Mouse (Mus musculus): ENCODE data around the gene Baat. TPM values are rescaled to one million over a fixed set of nuclear protein-coding genes. Genes with fewer than 3 reads are reported as not detected.

Gene Baat
- not detected in 4 replicates for total RNA-seq (2023; ENCODE audit: inconsistent age)

GRCm38 (mm10) chr4:49506386-49506785 is at the start of gene Baat:
Gene Baat, minus strand, starts transcription at chr4:49506557.

GRCm38 (mm10) chr4:49549383-49549782 is 43.0 kb upstream of the Baat start, which contains the start of gene Aldob:
Gene Aldob, minus strand, starts transcription at chr4:49549546.

GRCm38 (mm10) chr4:49520572-49521340 is 14.4 kb upstream of the Baat start, which contains the start of the genes Mrpl50 and Zfp189:
Gene Mrpl50, minus strand, starts transcription at chr4:49521093.
Gene Zfp189, plus strand, starts transcription at chr4:49521176.

GRCm38 (mm10) chr4:49473435-49474100 is 32.8 kb downstream of the Baat start, which contains the start of gene Acnat1:
Gene Acnat1, minus strand, starts transcription at chr4:49473912.

Other genes starting within 250 kb of the Baat start
- gene Acnat2, start 98.4 kb downstream of the Baat start, total RNA-seq (2023; ENCODE audit: inconsistent age) = not detected in 4 replicates
- gene Acnat1, start 32.6 kb downstream of the Baat start, total RNA-seq (2023; ENCODE audit: inconsistent age) = not detected in 4 replicates
- gene Mrpl50, start 14.5 kb upstream of the Baat start, total RNA-seq (2023; ENCODE audit: inconsistent age) = 9.6 to 11.1 TPM (median 10.7 TPM) in 4 replicates
- 3.9 to 4.6 TPM (median 4.2 TPM) in 4 replicates for gene Zfp189, start 14.6 kb upstream of the Baat start, total RNA-seq (2023; ENCODE audit: inconsistent age)
- not detected in 4 replicates for gene Aldob, start 43.0 kb upstream of the Baat start, total RNA-seq (2023; ENCODE audit: inconsistent age)
- not detected in 4 replicates for gene Tmem246, start 91.3 kb upstream of the Baat start, total RNA-seq (2023; ENCODE audit: inconsistent age)
- 137 to 144 TPM (median 141 TPM) in 4 replicates for gene Rnf20, start 125.4 kb upstream of the Baat start, total RNA-seq (2023; ENCODE audit: inconsistent age)
- not detected in 4 replicates for gene Ppp3r2, start 175.5 kb upstream of the Baat start, total RNA-seq (2023; ENCODE audit: inconsistent age)